Mouse (Mus musculus) embryonic fibroblast, embryonic 13.5 days (primary cell): ENCODE results near the gene Rps19. TPM values are rescaled to one million over a fixed set of nuclear protein-coding genes. Genes with fewer than 3 reads are reported as not detected.

Experiments used
- H3K27ac ChIP-seq: 2 replicates; pipeline ENCODE4 v1.5.1; 2012; ENCODE audit warnings: low read length, control low read depth, inconsistent platforms; ENCODE audit not compliant: insufficient read depth
- H3K4me1 ChIP-seq: 2 replicates; pipeline ENCODE4 v1.6.1; 2011; ENCODE audit warnings: low read length; ENCODE audit not compliant: control insufficient read depth, insufficient read depth
- H3K4me3 ChIP-seq: 2 replicates; pipeline ENCODE4 v1.5.1; 2011; ENCODE audit warnings: mild to moderate bottlenecking, control low read depth, low read length; ENCODE audit not compliant: insufficient read depth
- CTCF ChIP-seq: IDR thresholded peaks from 2 replicates; pipeline ENCODE4 v1.5.1; 2011; ENCODE audit warnings: mild to moderate bottlenecking, control low read depth, low read length, moderate library complexity, borderline replicate concordance; ENCODE audit not compliant: insufficient read depth
- POLR2A ChIP-seq: IDR thresholded peaks from 2 replicates; pipeline ENCODE4 v1.6.1; 2011; ENCODE audit warnings: low read depth, mild to moderate bottlenecking, control low read depth, low read length, moderate library complexity
- polyA plus RNA-seq: library from polyadenylated mRNA; stranded (reverse); fragments of >200 nt; gene quantifications from 2 replicates; pipeline ENCODE4 v1.2.4, GENCODE M21; 2011; ENCODE audit warnings: low read depth; ENCODE audit not compliant: missing spikeins, insufficient read length

Gene Rps19
- polyA plus RNA-seq, 1 experiment: 1,560 TPM

DNA sequence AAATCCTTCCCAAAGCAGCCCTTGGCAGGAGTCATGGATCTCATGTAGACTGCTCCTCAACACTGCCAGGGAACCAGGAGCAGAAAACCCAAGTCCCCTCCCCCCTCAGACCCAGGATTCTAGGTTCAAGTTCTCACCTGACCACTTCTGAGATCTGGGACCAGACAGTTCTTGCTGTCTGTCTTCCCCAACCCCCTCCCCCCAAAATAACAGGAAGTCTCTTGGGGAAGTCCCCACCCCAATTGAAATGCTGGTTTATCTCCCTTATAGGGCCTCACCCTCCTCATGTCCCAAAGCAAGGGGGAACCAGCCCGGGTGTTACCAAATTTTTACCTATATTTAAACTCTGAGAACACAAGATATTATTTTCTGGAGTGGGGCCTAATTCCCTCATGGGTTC lies 17.7 kb downstream of the Rps19 start:
- H3K4me3 ChIP-seq: no peak overlapping the region
- peaks cover 8% of the 10 kb centered on the region; the same call in 1 of the 2 replicates for H3K4me1 ChIP-seq
- H3K27ac ChIP-seq: no peak overlapping the region

GRCm38 (mm10) chr7:24902264-24902629 lies 18.1 kb downstream of the Rps19 start:
- peak overlapping the region; percentile 30 for H3K4me3 ChIP-seq
- peaks cover 10% of the 10 kb centered on the region; the same call in 1 of the 2 replicates for H3K4me1 ChIP-seq
- TF ChIP-seq POLR2A: no peak
- TF ChIP-seq CTCF: no peak
- H3K27ac ChIP-seq: no peak overlapping the region

More for the DNA sequence above, 17.7 kb downstream of the Rps19 start:
- no peak for TF ChIP-seq POLR2A
- no peak for TF ChIP-seq CTCF

- no peak within 1 kb of the TSS for H3K27ac ChIP-seq
- no peak for TF ChIP-seq CTCF
- peak; percentile 39 for TF ChIP-seq POLR2A
- H3K4me3 ChIP-seq: peak within 1 kb of the TSS; percentile 96
- H3K4me1 ChIP-seq: peaks cover 10% of the 10 kb centered on the region; the same call in 1 of the 2 replicates
These were observed 18.7 kb downstream of the Rps19 start, which contains the start of gene Arhgef1 for GRCm38 (mm10) chr7:24902630-24903443. Gene Arhgef1, plus strand, starts transcription at chr7:24902912.

DNA sequence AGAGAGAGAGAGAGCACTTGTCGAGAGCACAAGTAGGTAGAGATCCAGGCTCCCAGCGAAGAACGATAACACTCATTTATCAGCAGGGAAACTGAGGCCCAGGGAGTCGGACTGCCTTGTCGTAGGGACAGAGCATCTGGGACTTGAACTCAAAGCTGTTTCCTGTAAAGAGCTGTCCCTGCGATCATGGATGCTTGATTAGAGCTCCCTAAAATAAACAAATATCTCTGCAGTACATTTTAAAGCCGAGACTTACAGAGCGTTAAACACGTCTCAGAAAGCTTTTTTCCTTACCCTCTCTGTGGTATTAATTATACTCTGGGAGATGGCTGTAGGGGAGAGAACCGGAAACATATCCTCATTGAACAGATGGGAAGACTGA lies 19.3 kb downstream of the Rps19 start:
- no peak for TF ChIP-seq POLR2A
- TF ChIP-seq CTCF: no peak

DNA sequence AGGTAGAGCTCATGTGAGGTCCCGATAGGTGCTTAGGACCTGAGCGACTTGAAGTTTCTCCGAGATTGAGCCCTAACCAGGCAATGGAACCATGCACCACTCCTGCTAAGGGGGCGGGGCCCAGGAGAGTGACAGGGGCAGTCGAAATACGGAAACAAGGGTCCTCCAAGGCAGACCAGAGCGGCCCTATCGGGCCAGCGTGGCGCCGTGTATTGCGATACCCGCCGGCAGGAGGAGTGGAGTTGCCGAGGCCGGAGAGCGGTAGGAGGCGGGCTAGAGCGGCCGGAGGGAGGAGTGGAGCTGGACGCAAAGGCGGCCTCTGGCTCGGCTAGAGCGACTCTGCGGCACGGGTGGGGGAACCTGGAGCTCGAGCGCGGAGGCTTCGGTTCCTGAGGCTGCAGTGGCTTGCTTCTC lies 19.9 kb downstream of the Rps19 start:
- TF ChIP-seq POLR2A (peak; percentile 48), CTCF (no peak)
- Histone ChIP-seq H3K4me1 (peaks cover 10% of the 10 kb centered on the region; the same call in 1 of the 2 replicates), H3K27ac (peak overlapping the region; percentile 9; the same call in 1 of the 2 replicates), H3K4me3 (peak overlapping the region; percentile 96)

More for the DNA sequence above, 19.3 kb downstream of the Rps19 start:
- H3K4me1 ChIP-seq: peaks cover 10% of the 10 kb centered on the region; the same call in 1 of the 2 replicates
- no peak overlapping the region for H3K27ac ChIP-seq
- peak overlapping the region; percentile 96 for H3K4me3 ChIP-seq

- H3K27ac ChIP-seq: no peak overlapping the region
- peaks cover 10% of the 10 kb centered on the region; the same call in 1 of the 2 replicates for H3K4me1 ChIP-seq
These were observed 20.8 kb downstream of the Rps19 start for GRCm38 (mm10) chr7:24904936-24905335.

GRCm38 (mm10) chr7:24906551-24906950 lies 22.4 kb downstream of the Rps19 start:
- Histone ChIP-seq H3K4me1 (peaks cover 10% of the 10 kb centered on the region; the same call in 1 of the 2 replicates), H3K4me3 (no peak overlapping the region)

More at GRCm38 (mm10) chr7:24904936-24905335, 20.8 kb downstream of the Rps19 start:
- no peak for TF ChIP-seq POLR2A
- TF ChIP-seq CTCF: peak; percentile 52; the same call in 1 of the 2 replicates
- peak overlapping the region; percentile 92 for H3K4me3 ChIP-seq

GRCm38 (mm10) chr7:24907211-24907748 lies 23.1 kb downstream of the Rps19 start:
- no peak overlapping the region for H3K4me3 ChIP-seq
- no peak for TF ChIP-seq POLR2A
- no peak for TF ChIP-seq CTCF

More at GRCm38 (mm10) chr7:24906551-24906950, 22.4 kb downstream of the Rps19 start:
- TF ChIP-seq POLR2A (no peak), CTCF (no peak)
- H3K27ac ChIP-seq: no peak overlapping the region

GRCm38 (mm10) chr7:24912480-24912879 lies 28.3 kb downstream of the Rps19 start:
- TF ChIP-seq POLR2A (no peak), CTCF (no peak)
- H3K4me1 ChIP-seq: no peaks in the 10 kb centered on the region

More at GRCm38 (mm10) chr7:24907211-24907748, 23.1 kb downstream of the Rps19 start:
- H3K27ac ChIP-seq: no peak overlapping the region
- peaks cover 10% of the 10 kb centered on the region; the same call in 1 of the 2 replicates for H3K4me1 ChIP-seq

More at GRCm38 (mm10) chr7:24912480-24912879, 28.3 kb downstream of the Rps19 start:
- Histone ChIP-seq H3K27ac (no peak overlapping the region), H3K4me3 (no peak overlapping the region)
